In genomic region chr10:60747667-60748212, GRCm38 (mm10) we compare ENCODE assay signal across 12 mouse cellular contexts. TPM values are rescaled to one million over a fixed set of nuclear protein-coding genes. Genes with fewer than 3 reads are reported as not detected.
DNase-seq lines count a peak whose midpoint lies in the region; ATAC-seq lines count a peak whose summit lies in the region.
"Had no signal": no experiment of that assay in that cellular context is flagged by ENCODE, and none has a peak within 500 bp of the region (broad histone marks: within the 10 kb centered on the region; RNA-seq: fewer than 3 reads in every experiment).

No protein-coding gene starts in this region.

- peak; percentile 62 to 66 for DNase-seq in kidney, adult 8-10 months
- DNase-seq in kidney, adult 9 months: peak; percentile 78
- no peak for DNase-seq in lung, postnatal 14 days
- no peak for DNase-seq in spleen, postnatal 10 days (ENCODE audit: low spot score in 2 of 2)
- DNase-seq: adrenal gland, postnatal 36 days; cerebellum, postnatal 25 days had no signal

- no peak for ATAC-seq in forebrain, embryonic 12.5 days (ENCODE audit: low FRiP score)
- ATAC-seq in forebrain, embryonic 13.5 days: no peak
- ATAC-seq in kidney, embryonic 14.5 days (ENCODE audit: low FRiP score, low TSS enrichment): no peak
- no peak for ATAC-seq in midbrain, embryonic 16.5 days
- ATAC-seq: lung, postnatal 0 days had no signal

- H3K36me3 ChIP-seq in forebrain, embryonic 12.5 days (replicated peaks): no peaks in the 10 kb centered on the region
- no peaks in the 10 kb centered on the region for H3K36me3 ChIP-seq in forebrain, embryonic 13.5 days (ENCODE audit: poor library complexity, severe bottlenecking)
- no peaks in the 10 kb centered on the region; the same call in 1 of the 2 replicates for H3K36me3 ChIP-seq in kidney, embryonic 14.5 days (ENCODE audit: control insufficient read depth, insufficient read depth, low read length)
- H3K36me3 ChIP-seq in midbrain, embryonic 16.5 days (ENCODE audit: control insufficient read depth, insufficient read depth, low read length): no peaks in the 10 kb centered on the region

- WGBS in forebrain, embryonic 12.5 days: 92% methylated on average over 6 of the region's 6 CpGs
- WGBS in forebrain, embryonic 13.5 days: 91% methylated on average over 6 of the region's 6 CpGs
- 71% methylated on average over 6 of the region's 6 CpGs for WGBS in kidney, embryonic 14.5 days
- WGBS in midbrain, embryonic 16.5 days: 86% methylated on average over 6 of the region's 6 CpGs

- no peaks in the 10 kb centered on the region for H3K27me3 ChIP-seq in forebrain, embryonic 12.5 days
- no peaks in the 10 kb centered on the region for H3K27me3 ChIP-seq in forebrain, embryonic 13.5 days
- no peaks in the 10 kb centered on the region for H3K27me3 ChIP-seq in kidney, embryonic 14.5 days (ENCODE audit: control insufficient read depth, insufficient read depth, low read length)
- no peaks in the 10 kb centered on the region for H3K27me3 ChIP-seq in midbrain, embryonic 16.5 days (ENCODE audit: control insufficient read depth, insufficient read depth, low read depth, low read length)

- no peak overlapping the region for H3K27ac ChIP-seq in forebrain, embryonic 12.5 days
- no peak overlapping the region for H3K27ac ChIP-seq in forebrain, embryonic 13.5 days
- H3K27ac ChIP-seq in kidney, embryonic 14.5 days (ENCODE audit: low read depth, low read length): no peak overlapping the region
- 0 out of 2 replicates have a peak overlapping the region, but pooled peaks have one; percentile 33 for H3K27ac ChIP-seq in midbrain, embryonic 16.5 days (ENCODE audit: low read length)

- no peak overlapping the region for H3K4me3 ChIP-seq in forebrain, embryonic 12.5 days (replicated peaks)
- H3K4me3 ChIP-seq in forebrain, embryonic 13.5 days: no peak overlapping the region
- H3K4me3 ChIP-seq in kidney, embryonic 14.5 days (ENCODE audit: low read length): no peak overlapping the region
- H3K4me3 ChIP-seq in midbrain, embryonic 16.5 days (ENCODE audit: low read depth, low read length): no peak overlapping the region
- H3K4me3 ChIP-seq: erythroblast, embryonic 14.5 days had no signal

- H3K4me2 ChIP-seq in forebrain, embryonic 12.5 days: no peak overlapping the region
- no peak overlapping the region for H3K4me2 ChIP-seq in forebrain, embryonic 13.5 days
- no peak overlapping the region for H3K4me2 ChIP-seq in kidney, embryonic 14.5 days (replicated peaks; ENCODE audit: low read depth, low read length)
- H3K4me2 ChIP-seq in midbrain, embryonic 16.5 days (ENCODE audit: low read length): no peak overlapping the region

- H3K9ac ChIP-seq in forebrain, embryonic 12.5 days: 0 out of 2 replicates have a peak overlapping the region, but pooled peaks have one; percentile 0
- no peak overlapping the region; the same call in 1 of the 2 replicates for H3K9ac ChIP-seq in forebrain, embryonic 13.5 days
- H3K9ac ChIP-seq in kidney, embryonic 14.5 days (ENCODE audit: low read depth, low read length): no peak overlapping the region; the same call in 1 of the 2 replicates
- peak overlapping the region; percentile 55 for H3K9ac ChIP-seq in midbrain, embryonic 16.5 days (ENCODE audit: low read depth, low read length)

- peaks cover 21% of the 10 kb centered on the region for H3K4me1 ChIP-seq in forebrain, embryonic 12.5 days
- H3K4me1 ChIP-seq in forebrain, embryonic 13.5 days: peaks cover 34% of the 10 kb centered on the region
- peaks cover 14% of the 10 kb centered on the region; the same call in 1 of the 2 replicates for H3K4me1 ChIP-seq in kidney, embryonic 14.5 days (ENCODE audit: control insufficient read depth, insufficient read depth, low read length)
- H3K4me1 ChIP-seq in midbrain, embryonic 16.5 days (ENCODE audit: control insufficient read depth, insufficient read depth, low read length): peaks cover 11% of the 10 kb centered on the region

- no peaks in the 10 kb centered on the region for H3K9me3 ChIP-seq in forebrain, embryonic 12.5 days
- H3K9me3 ChIP-seq in forebrain, embryonic 13.5 days (replicated peaks): no peaks in the 10 kb centered on the region
- no peaks in the 10 kb centered on the region for H3K9me3 ChIP-seq in kidney, embryonic 14.5 days (ENCODE audit: control insufficient read depth, low read length)
- no peaks in the 10 kb centered on the region for H3K9me3 ChIP-seq in midbrain, embryonic 16.5 days (replicated peaks; ENCODE audit: control insufficient read depth, low read length, poor library complexity, severe bottlenecking)

RNA-seq across cellular contexts. Expression of gene Slc29a3, which starts 4.9 kb away (rescaled TPM):
- 9.6 and 10.3 TPM in 2 replicates for polyA plus RNA-seq in forebrain, embryonic 12.5 days (2016; fragmentation: Nextera tagmentation; extraction: Ambion mirVana)
- polyA plus RNA-seq in forebrain, embryonic 13.5 days (2015; fragmentation: Nextera tagmentation; extraction: Ambion mirVana): 12.7 and 13.5 TPM in 2 replicates
- 4.0 and 10.8 TPM in 2 replicates for polyA plus RNA-seq in kidney, embryonic 14.5 days (2014; fragmentation: Nextera tagmentation; extraction: Ambion mirVana)
- polyA plus RNA-seq in midbrain, embryonic 16.5 days (2015; fragmentation: Nextera tagmentation; extraction: Ambion mirVana): 9.8 and 10.3 TPM in 2 replicates

RNA-seq across cellular contexts. Expression of gene Cdh23, which starts 51.5 kb away (rescaled TPM):
- polyA plus RNA-seq in forebrain, embryonic 12.5 days (2016; fragmentation: Nextera tagmentation; extraction: Ambion mirVana): 1.6 and 2.5 TPM in 2 replicates
- polyA plus RNA-seq in forebrain, embryonic 13.5 days (2015; fragmentation: Nextera tagmentation; extraction: Ambion mirVana): 0.89 and 1.1 TPM in 2 replicates
- 0.57 and 0.89 TPM in 2 replicates for polyA plus RNA-seq in kidney, embryonic 14.5 days (2014; fragmentation: Nextera tagmentation; extraction: Ambion mirVana)
- polyA plus RNA-seq in midbrain, embryonic 16.5 days (2015; fragmentation: Nextera tagmentation; extraction: Ambion mirVana): 4.7 and 7.7 TPM in 2 replicates

Comparison
In these comparisons a context has a peak if more than half of its experiments do, and no peak if none do; other contexts are left out.
1. H3K9ac ChIP-seq: peak in forebrain, embryonic 12.5 days (single experiment) and midbrain, embryonic 16.5 days (single experiment); none in forebrain, embryonic 13.5 days (single experiment) and kidney, embryonic 14.5 days (single experiment).
2. DNase-seq: peak in kidney, adult 8-10 months (2 of 2) and kidney, adult 9 months (single experiment); none in lung, postnatal 14 days (single experiment) and spleen, postnatal 10 days (0 of 2).